Mouse (Mus musculus): ENCODE data around the gene Ssu2. TPM values are rescaled to one million over a fixed set of nuclear protein-coding genes. Genes with fewer than 3 reads are reported as not detected.

Ssu2 gene
- total and polyA plus RNA-seq, 3 experiments, result not detected

DNA sequence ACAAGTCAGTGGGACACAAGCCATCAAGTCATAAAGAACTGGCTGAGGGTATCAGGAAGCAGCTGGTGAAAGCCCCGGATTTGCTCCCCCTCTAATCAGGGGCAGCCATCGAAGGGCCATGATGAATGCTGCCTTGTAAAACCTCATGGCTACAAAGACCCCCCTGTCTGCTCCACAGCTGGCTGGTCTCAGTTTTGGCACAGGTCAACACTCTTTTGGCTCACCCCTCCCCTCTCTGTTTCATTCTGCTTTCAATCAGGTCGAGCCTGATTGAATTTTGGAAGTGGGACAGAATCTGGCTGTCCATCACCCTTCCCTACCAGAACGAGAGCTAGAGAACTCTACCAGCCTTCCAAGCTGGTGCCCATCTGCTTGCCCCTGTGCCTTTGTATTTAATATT is 76.4 kb downstream of the Ssu2 start:
- Histone ChIP-seq H3K79me2 (replicated peaks; ENCODE audit: control insufficient read depth, extremely low read depth, insufficient read depth, poor library complexity, severe bottlenecking) (no peaks in the 10 kb centered on the region), H3K4me1 (ENCODE audit: control insufficient read depth in 1 of 2, insufficient read depth in 2 of 2) (no peaks in the 10 kb centered on the region), H3K9ac (ENCODE audit: insufficient read depth, low read depth) (no peak overlapping the region), H3K36me3 (replicated peaks in 1 of 2; ENCODE audit: control insufficient read depth in 1 of 2, insufficient read depth in 1 of 2, low read length in 1 of 2) (no peaks in the 10 kb centered on the region), H3K27me3 (replicated peaks) (peaks cover 7% of the 10 kb centered on the region), H3K27ac (ENCODE audit: insufficient read depth, low read depth) (no peak overlapping the region), H3K9me3 (replicated peaks; ENCODE audit: low read length) (no peaks in the 10 kb centered on the region), H3K4me2 (ENCODE audit: insufficient read depth, low read depth, poor library complexity, severe bottlenecking) (no peak overlapping the region), H3K4me3 (replicated peaks in 1 of 3; ENCODE audit: low read depth in 2 of 3, low read length in 2 of 3, poor library complexity in 1 of 3) (no peak overlapping the region)
- in situ Hi-C loops (cut with MboI; ENCODE audit: low pct_ligation_motif_present, low pct_unique_long_range_greater_than_20kb, low sequenced_read_pairs) (no loop called here), dilution Hi-C loops (cut with MboI; ENCODE audit: extremely low pct_ligation_motif_present, extremely low pct_unique_long_range_greater_than_20kb, low sequenced_read_pairs) (no loop called here)
- no peak for DNase-seq (ENCODE audit: extremely low read depth)
- TF ChIP-seq ZMIZ1 (IDR thresholded peaks at IDR 0.05; ENCODE audit: low read depth, low read length), result no peak
- TF ChIP-seq HCFC1 (IDR thresholded peaks at IDR 0.05; ENCODE audit: low read depth, low read length), result no peak
- no peak for TF ChIP-seq E2F4 (IDR thresholded peaks at IDR 0.05; ENCODE audit: insufficient replicate concordance, low read depth, low read length)
- TF ChIP-seq MAFK (IDR thresholded peaks at IDR 0.05; ENCODE audit: insufficient replicate concordance, low read length), result no peak
- TF ChIP-seq MYC (IDR thresholded peaks at IDR 0.05; ENCODE audit: low read depth, low read length), result no peak
- no peak for TF ChIP-seq TCF12 (IDR thresholded peaks at IDR 0.05; ENCODE audit: low read depth, low read length)
- no peak for TF ChIP-seq POLR2AphosphoS2 (IDR thresholded peaks at IDR 0.05; ENCODE audit: low read depth, low read length)
- no peak for TF ChIP-seq USF2 (conservative IDR thresholded peaks at IDR 0.05; ENCODE audit: low read depth, low read length)

DNA sequence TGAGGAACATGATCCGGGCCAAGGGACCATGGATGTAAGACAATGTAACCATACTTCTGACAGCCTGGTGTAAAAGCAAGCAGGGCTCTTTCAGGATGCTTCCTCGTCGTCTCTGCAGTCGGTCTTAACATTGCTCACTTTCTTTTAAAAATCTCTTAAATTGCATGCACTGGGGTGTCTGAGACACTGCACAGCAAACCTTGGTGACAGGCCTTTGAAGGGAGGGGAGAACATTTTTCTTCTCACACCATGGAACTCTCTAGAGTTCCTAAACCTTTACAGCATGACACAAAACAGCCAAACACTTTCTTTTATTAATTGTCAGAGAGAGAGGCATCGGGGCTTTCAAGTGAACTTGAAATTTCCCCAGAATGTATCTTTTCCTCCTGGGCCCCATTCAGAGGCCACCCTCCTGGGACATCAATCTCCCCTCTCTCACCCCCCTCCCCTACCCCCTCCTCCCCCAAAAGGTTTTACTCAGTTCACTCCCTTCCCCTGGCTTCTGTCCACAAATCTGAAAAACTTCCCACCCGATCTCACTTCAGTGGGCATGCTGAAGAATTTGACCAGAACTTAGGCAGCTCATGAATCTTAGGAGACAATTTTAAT is 78.4 kb downstream of the Ssu2 start:
- TF ChIP-seq ELF1 (IDR thresholded peaks at IDR 0.05; ENCODE audit: low read depth, low read length), result no peak
- TF ChIP-seq PAX5 (IDR thresholded peaks at IDR 0.05; ENCODE audit: low read length), result no peak
- H3K9me3 ChIP-seq (replicated peaks; ENCODE audit: low read length), result no peaks in the 10 kb centered on the region
- no peak for DNase-seq (ENCODE audit: extremely low read depth)
- H3K4me2 ChIP-seq (ENCODE audit: insufficient read depth, low read depth, poor library complexity, severe bottlenecking), result no peak overlapping the region
- H3K4me1 ChIP-seq (ENCODE audit: control insufficient read depth in 1 of 2, insufficient read depth in 2 of 2), result no peaks in the 10 kb centered on the region
- in situ Hi-C loops (cut with MboI; ENCODE audit: low pct_ligation_motif_present, low pct_unique_long_range_greater_than_20kb, low sequenced_read_pairs), result no loop called here
- H3K79me2 ChIP-seq (replicated peaks; ENCODE audit: control insufficient read depth, extremely low read depth, insufficient read depth, poor library complexity, severe bottlenecking), result no peaks in the 10 kb centered on the region
- H3K27ac ChIP-seq (ENCODE audit: insufficient read depth, low read depth), result no peak overlapping the region
- no peak overlapping the region for H3K4me3 ChIP-seq (replicated peaks in 1 of 3; ENCODE audit: low read depth in 2 of 3, low read length in 2 of 3, poor library complexity in 1 of 3)
- no peak overlapping the region for H3K9ac ChIP-seq (ENCODE audit: insufficient read depth, low read depth)
- peaks cover 2% of the 10 kb centered on the region for H3K27me3 ChIP-seq (replicated peaks)
- dilution Hi-C loops (cut with MboI; ENCODE audit: extremely low pct_ligation_motif_present, extremely low pct_unique_long_range_greater_than_20kb, low sequenced_read_pairs), result no loop called here
- no peaks in the 10 kb centered on the region for H3K36me3 ChIP-seq (replicated peaks in 1 of 2; ENCODE audit: control insufficient read depth in 1 of 2, insufficient read depth in 1 of 2, low read length in 1 of 2)

Other genes with a start within 250 kb of the Ssu2 start
- 0.63 and 0.64 TPM in 2 replicates for gene Lmcd1, start 114.3 kb downstream of the Ssu2 start, total RNA-seq (2012; rRNA removed)
- 4.5 and 4.8 TPM in 2 replicates for gene Lmcd1, start 114.3 kb downstream of the Ssu2 start, total RNA-seq (2014; rRNA removed)
- gene Lmcd1, start 114.3 kb downstream of the Ssu2 start, polyA plus RNA-seq (2012; ENCODE audit: insufficient read length, low read depth), result 2.0 and 2.3 TPM in 2 replicates
- gene Cav3, start 71.5 kb upstream of the Ssu2 start, total RNA-seq (2012; rRNA removed), result not detected in 2 replicates
- gene Cav3, start 71.5 kb upstream of the Ssu2 start, total RNA-seq (2014; rRNA removed), result not detected in 2 replicates
- not detected in 2 replicates for gene Cav3, start 71.5 kb upstream of the Ssu2 start, polyA plus RNA-seq (2012; ENCODE audit: insufficient read length, low read depth)
- gene Oxtr, start 101.9 kb upstream of the Ssu2 start, total RNA-seq (2012; rRNA removed), result not detected in 2 replicates
- not detected in 2 replicates for gene Oxtr, start 101.9 kb upstream of the Ssu2 start, total RNA-seq (2014; rRNA removed)
- gene Oxtr, start 101.9 kb upstream of the Ssu2 start, polyA plus RNA-seq (2012; ENCODE audit: insufficient read length, low read depth), result not detected in 2 replicates